Mouse (Mus musculus) E14TG2a.4 (cell line): ENCODE data around the gene Onecut1.

Source experiments
- H3K27me3 ChIP-seq: 2 replicates; pipeline ENCODE4 v1.6.1; 2014; ENCODE audit warnings: low read length, control low read depth; ENCODE audit not compliant: insufficient read depth
- H3K36me3 ChIP-seq: 2 replicates; pipeline ENCODE4 v1.6.1; 2014; ENCODE audit warnings: low read length, control low read depth; ENCODE audit not compliant: insufficient read depth
- H3K4me1 ChIP-seq: replicated peaks from 2 replicates; pipeline ENCODE4 v1.6.1; 2014; ENCODE audit warnings: low read depth, low read length, control low read depth
- H3K4me3 ChIP-seq: replicated peaks from 2 replicates; pipeline ENCODE4 v1.5.1; 2014; ENCODE audit warnings: mild to moderate bottlenecking, low read length
- H3K9me3 ChIP-seq: 2 replicates; pipeline ENCODE4 v1.6.1; 2014; ENCODE audit warnings: low read length, control low read depth
- CTCF ChIP-seq: conservative IDR thresholded peaks from 2 replicates; pipeline ENCODE4 v1.5.1; 2014; ENCODE audit warnings: low read length
- NANOG ChIP-seq: IDR thresholded peaks from 2 replicates; pipeline ENCODE4 v1.6.1; 2014; ENCODE audit warnings: borderline replicate concordance, low read length, mixed read lengths
- POU5F1 ChIP-seq: IDR thresholded peaks from 2 replicates; pipeline ENCODE4 v1.6.1; 2014; ENCODE audit warnings: low read length, borderline replicate concordance

The Onecut1 gene

DNA sequence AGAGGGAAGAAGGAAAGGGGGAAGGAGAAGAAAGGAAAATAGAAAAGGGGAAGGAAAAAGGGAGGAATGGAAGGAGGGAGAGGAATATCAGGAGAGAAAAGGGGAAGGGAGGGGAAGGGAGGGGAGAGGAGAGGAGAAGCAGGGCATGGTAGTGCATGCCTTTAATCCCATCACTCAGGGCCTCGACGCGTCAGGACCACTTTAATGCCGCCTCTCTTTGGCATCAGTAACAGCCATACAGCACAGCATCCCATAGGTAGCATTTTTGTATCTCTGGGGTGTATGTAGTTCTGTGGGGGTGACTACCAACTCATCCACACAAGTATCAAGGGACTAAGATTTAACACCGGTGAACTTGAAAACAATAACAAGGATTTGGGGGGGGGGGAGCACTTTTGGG, 68.9 kb downstream of the Onecut1 start:
- TF ChIP-seq CTCF (no peak), NANOG (no peak), POU5F1 (no peak)
- no peaks in the 10 kb centered on the region for H3K27me3 ChIP-seq
- no peaks in the 10 kb centered on the region for H3K9me3 ChIP-seq
- peaks cover 3% of the 10 kb centered on the region for H3K4me1 ChIP-seq
- H3K36me3 ChIP-seq, result no peaks in the 10 kb centered on the region
- no peak overlapping the region for H3K4me3 ChIP-seq

DNA sequence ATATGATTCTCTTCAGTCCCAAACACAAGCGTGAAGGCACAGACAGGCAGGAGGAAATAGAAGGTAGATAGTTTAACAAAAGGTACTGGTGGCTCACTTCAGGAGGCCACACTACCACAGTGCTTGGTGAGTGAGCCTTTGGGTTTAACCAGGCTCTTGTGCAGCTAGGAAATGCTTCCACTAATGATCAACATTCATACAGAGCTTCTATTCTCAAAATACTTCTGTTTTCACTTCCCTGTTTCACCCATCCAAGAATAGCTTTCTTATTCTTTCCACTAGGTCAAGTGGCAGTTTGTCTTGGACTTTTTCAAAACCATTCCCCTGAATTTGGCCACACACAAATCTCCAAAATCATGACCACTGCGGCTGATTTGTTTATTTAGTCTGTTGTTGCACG, 73.6 kb downstream of the Onecut1 start:
- peaks cover 3% of the 10 kb centered on the region for H3K4me1 ChIP-seq
- H3K27me3 ChIP-seq, result no peaks in the 10 kb centered on the region
- TF ChIP-seq NANOG, result no peak
- TF ChIP-seq CTCF, result no peak
- no peak for TF ChIP-seq POU5F1
- no peaks in the 10 kb centered on the region for H3K36me3 ChIP-seq
- no peaks in the 10 kb centered on the region for H3K9me3 ChIP-seq
- no peak overlapping the region for H3K4me3 ChIP-seq

DNA sequence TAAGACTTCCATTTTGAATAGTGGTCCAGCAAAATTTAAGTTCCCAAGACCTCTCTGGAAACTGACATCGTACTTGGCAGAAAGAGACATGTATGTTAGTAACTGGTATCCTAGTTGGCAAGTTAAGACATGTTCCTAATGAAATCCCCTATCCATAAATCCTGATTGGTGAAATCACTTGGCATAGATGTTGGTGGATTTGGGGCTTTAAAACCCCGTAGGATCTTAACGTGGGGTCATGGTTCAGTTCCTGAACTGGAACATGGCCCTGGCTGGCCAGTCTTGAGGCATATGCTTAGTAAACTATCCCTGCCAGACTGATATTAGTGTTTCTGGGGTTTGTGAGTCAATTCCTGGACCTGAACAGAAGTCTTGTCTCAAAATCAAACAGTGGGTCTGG, 76.0 kb downstream of the Onecut1 start:
- H3K4me1 ChIP-seq, result no peaks in the 10 kb centered on the region
- H3K36me3 ChIP-seq, result no peaks in the 10 kb centered on the region
- TF ChIP-seq NANOG (no peak), CTCF (no peak), POU5F1 (no peak)
- no peaks in the 10 kb centered on the region for H3K27me3 ChIP-seq
- no peaks in the 10 kb centered on the region for H3K9me3 ChIP-seq
- no peak overlapping the region for H3K4me3 ChIP-seq

DNA sequence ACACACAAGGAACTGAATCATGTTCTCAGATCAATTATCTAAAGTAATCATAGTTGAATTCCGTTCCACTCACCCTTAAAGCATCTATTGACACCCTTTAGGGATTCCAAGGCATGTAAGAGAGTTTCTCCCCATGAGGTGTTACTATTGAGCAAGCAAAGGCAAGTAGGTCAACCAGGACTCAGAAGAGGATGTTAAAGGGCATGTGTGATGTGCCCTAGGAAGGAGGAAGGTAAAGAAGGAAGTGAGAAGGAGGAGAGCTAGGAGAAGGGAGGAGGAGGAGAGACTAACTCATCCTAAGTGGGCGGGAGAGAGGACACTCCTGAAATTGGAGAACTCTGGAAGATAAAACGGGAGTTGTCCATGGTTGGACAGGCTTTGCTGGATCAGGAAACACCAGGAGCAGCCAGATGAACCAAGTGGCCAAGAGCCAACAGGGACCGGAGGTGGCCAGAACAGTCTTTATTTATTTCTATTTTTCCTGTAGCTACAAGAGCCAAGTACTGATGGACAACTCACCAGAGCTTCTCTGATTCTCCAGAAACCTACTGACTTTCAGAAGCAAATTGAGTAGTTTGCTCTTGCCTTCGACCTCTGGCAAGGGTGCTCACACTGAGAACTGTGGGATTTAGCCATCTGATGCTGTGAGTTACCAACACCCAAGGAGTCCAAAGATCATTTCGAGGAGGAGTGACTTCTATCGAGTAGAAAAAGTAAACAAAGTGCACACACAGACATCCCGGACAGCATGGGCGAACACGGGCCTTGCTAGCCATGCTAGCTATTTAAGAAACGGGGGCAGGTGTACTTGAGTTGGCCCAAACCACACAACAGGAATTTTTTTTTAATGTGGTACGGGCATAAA, 77.2 kb downstream of the Onecut1 start:
- no peak overlapping the region for H3K4me3 ChIP-seq
- no peak for TF ChIP-seq POU5F1
- TF ChIP-seq NANOG, result no peak
- no peaks in the 10 kb centered on the region for H3K36me3 ChIP-seq
- no peaks in the 10 kb centered on the region for H3K9me3 ChIP-seq
- no peaks in the 10 kb centered on the region for H3K4me1 ChIP-seq
- no peaks in the 10 kb centered on the region for H3K27me3 ChIP-seq
